Mouse (Mus musculus) embryonic fibroblast, embryonic 13.5 days (primary cell): ENCODE results near the gene Bcor.

Source experiments
- CTCF ChIP-seq: IDR thresholded peaks from 2 replicates; pipeline ENCODE4 v1.5.1; 2011; ENCODE audit warnings: mild to moderate bottlenecking, control low read depth, low read length, moderate library complexity, borderline replicate concordance; ENCODE audit not compliant: insufficient read depth
- POLR2A ChIP-seq: IDR thresholded peaks from 2 replicates; pipeline ENCODE4 v1.6.1; 2011; ENCODE audit warnings: low read depth, mild to moderate bottlenecking, control low read depth, low read length, moderate library complexity

GRCm38 (mm10) chrX:12093371-12093770 is 66.8 kb downstream of the Bcor start:
- no peak for TF ChIP-seq CTCF
- TF ChIP-seq POLR2A: no peak
